Mouse (Mus musculus) lung, embryonic 15.5 days (tissue): ENCODE data around the gene Inpp5f. TPM values are rescaled to one million over a fixed set of nuclear protein-coding genes. Genes with fewer than 3 reads are reported as not detected.
"Not testable (repeated sequence)": the region's sequence is repeated elsewhere in the genome, so short reads cannot be mapped to it uniquely, and the experiment has no call there.

Experiments used
- ATAC-seq: fragments of 200-750 bp; cut with Nextera tagmentation; 2 replicates; pipeline ENCODE4 v1.8.0; 2017; ENCODE audit warnings: moderate number of reproducible peaks, borderline replicate concordance; ENCODE audit not compliant: low FRiP score, low TSS enrichment; ENCODE audit errors: extremely low read depth
- H3K27ac ChIP-seq: fragments of 300-500 bp; sonication (generic); 2 replicates; pipeline ENCODE4 v1.5.1; 2015; ENCODE audit warnings: moderate library complexity, mild to moderate bottlenecking, inconsistent platforms
- H3K27me3 ChIP-seq: fragments of 300-500 bp; sonication (generic); 2 replicates; pipeline ENCODE4 v1.6.1; 2015; ENCODE audit warnings: inconsistent platforms
- H3K36me3 ChIP-seq: fragments of 300-500 bp; sonication (generic); 2 replicates; pipeline ENCODE4 v1.6.1; 2015; ENCODE audit warnings: inconsistent platforms
- H3K4me1 ChIP-seq: fragments of 300-500 bp; sonication (generic); 2 replicates; pipeline ENCODE4 v1.6.1; 2015; ENCODE audit warnings: inconsistent platforms
- H3K4me2 ChIP-seq: fragments of 300-500 bp; sonication (generic); 2 replicates; pipeline ENCODE4 v1.6.1; 2015; ENCODE audit warnings: inconsistent platforms, mild to moderate bottlenecking, moderate library complexity
- H3K4me3 ChIP-seq: fragments of 300-500 bp; sonication (generic); 2 replicates; pipeline ENCODE4 v1.5.1; 2015; ENCODE audit warnings: mild to moderate bottlenecking, inconsistent platforms
- H3K9ac ChIP-seq: fragments of 300-500 bp; sonication (generic); 2 replicates; pipeline ENCODE4 v1.6.1; 2015; ENCODE audit warnings: inconsistent platforms
- H3K9me3 ChIP-seq: fragments of 300-500 bp; sonication (generic); 2 replicates; pipeline ENCODE4 v1.6.1; 2016; ENCODE audit warnings: inconsistent platforms
- WGBS: fragments of 180-500 bp; shearing (Covaris S2); methylation state at CpG from one replicate; pipeline ENCODE4 v1.1.7; 2015; 5-methylcytosine and 5-hydroxymethylcytosine counted together
- polyA plus RNA-seq: library from polyadenylated mRNA; unstranded; fragments of >200 nt; fragmentation: Nextera tagmentation; extraction: Ambion mirVana; gene quantifications from 2 replicates; pipeline ENCODE4 v1.2.1, GENCODE M21; 2015

The Inpp5f gene
- polyA plus RNA-seq, 1 experiment from 2014 or later: 17.2 TPM

DNA sequence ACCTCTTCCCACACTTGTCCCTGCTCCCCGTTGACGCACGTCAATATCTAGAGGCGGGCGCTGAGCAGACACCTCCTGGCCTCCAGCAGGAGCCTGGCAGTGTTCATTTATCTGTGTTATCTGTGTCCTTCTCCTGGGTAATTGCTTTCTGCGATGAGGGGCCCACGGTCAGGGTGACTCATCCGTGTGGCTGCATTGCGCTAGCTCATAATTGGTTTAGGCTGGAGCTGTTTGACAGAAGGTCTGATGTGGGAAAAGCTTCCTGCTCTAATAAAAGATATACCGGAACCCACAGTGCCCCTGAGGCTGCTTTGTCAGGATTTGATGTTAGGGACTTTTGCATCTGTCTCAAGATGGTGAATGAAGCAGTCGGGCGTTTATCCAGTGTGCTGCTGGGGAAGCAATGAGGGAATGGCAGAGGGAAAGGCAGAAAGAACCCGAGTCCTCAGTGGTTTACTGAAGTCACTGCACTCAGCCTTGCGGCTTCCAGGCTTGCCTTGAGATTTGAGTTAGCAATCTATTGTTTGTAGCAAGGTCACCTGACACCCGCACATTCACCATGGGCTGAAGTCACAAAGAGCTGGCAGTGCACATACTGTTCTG, 61.4 kb downstream of the Inpp5f start:
- Histone ChIP-seq H3K36me3 (0 out of 2 replicates have a peak, but pooled peaks cover 5% of the 10 kb centered on the region), H3K4me2 (no peak overlapping the region; the same call in 1 of the 2 replicates), H3K27me3 (no peaks in the 10 kb centered on the region), H3K4me1 (no peaks in the 10 kb centered on the region), H3K27ac (no peak overlapping the region), H3K9me3 (no peaks in the 10 kb centered on the region), H3K4me3 (no peak overlapping the region), H3K9ac (no peak overlapping the region)
- no peak for ATAC-seq
- 20% methylated on average over 15 of the region's 15 CpGs for WGBS

DNA sequence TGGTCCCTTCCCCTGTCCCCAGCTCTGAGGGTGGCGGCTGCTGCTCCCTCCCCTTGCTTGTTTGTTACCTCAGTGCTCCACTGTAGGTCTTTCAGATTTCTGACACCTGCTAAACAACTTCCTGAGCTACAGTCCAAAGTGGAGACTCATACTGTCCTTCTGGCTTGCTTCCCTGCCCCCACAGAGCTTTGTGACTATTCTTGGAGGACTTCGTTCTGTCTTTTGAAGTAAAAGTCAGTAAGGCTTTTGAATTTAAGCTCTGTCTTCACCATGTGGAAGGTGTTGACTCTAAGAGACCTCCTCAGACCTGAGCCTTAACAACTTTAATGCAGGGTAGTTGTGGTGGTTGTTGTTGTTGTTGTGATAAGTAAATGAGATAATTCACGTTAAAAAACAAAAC, 67.4 kb downstream of the Inpp5f start:
- H3K4me1 ChIP-seq: no peaks in the 10 kb centered on the region
- WGBS: 66% methylated on average over 3 of the region's 3 CpGs
- no peak overlapping the region for H3K4me2 ChIP-seq
- H3K9me3 ChIP-seq: no peaks in the 10 kb centered on the region
- no peak overlapping the region for H3K4me3 ChIP-seq
- H3K9ac ChIP-seq: no peak overlapping the region
- H3K27ac ChIP-seq: no peak overlapping the region
- no peaks in the 10 kb centered on the region for H3K27me3 ChIP-seq
- H3K36me3 ChIP-seq: peaks cover 6% of the 10 kb centered on the region; the same call in 1 of the 2 replicates
- no peak for ATAC-seq

DNA sequence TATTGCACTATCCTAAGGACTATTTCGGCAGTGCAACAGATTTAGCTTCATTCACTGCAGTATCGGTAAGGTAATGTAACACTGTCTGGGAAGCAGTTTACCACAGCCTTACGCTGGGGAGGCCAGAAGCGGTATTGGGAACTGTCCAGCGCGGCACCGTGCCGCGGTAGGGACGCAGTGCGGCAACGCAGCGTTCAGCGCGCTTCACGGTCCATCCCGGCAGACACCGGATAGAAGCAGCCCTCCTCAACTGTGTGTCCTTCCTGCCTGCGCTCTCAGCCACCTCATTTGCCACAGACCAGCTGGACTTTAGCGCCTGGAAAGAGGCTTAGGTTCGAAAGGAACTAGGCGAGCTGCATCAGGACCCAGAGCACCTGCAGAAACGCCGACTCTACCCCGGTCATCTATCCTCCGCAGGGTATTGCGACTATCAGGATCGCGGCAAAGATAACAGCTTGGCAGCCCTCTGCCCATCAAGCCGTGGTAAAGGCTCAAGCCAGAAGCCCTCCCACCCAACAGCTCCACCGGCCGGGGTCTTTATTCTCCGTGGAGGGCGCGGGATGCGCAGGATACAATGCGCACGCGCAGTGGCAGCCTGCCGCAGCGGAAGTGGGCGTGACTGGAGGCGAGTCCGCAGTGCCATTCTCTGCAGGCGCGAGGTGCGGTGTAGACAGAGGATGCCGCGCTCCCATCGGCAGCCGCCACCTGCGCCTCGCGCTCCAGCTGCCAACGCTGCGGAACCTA, 76.9 kb downstream of the Inpp5f start:
- Histone ChIP-seq H3K27me3 (no peaks in the 10 kb centered on the region), H3K36me3 (peaks cover 42% of the 10 kb centered on the region), H3K27ac (no peak overlapping the region), H3K4me1 (no peaks in the 10 kb centered on the region), H3K4me2 (peak overlapping the region; percentile 67), H3K9me3 (peaks cover 6% of the 10 kb centered on the region), H3K9ac (no peak overlapping the region), H3K4me3 (peak overlapping the region; percentile 45)
- WGBS: 56% methylated on average over 56 of the region's 56 CpGs
- peak; percentile 72 for ATAC-seq

DNA sequence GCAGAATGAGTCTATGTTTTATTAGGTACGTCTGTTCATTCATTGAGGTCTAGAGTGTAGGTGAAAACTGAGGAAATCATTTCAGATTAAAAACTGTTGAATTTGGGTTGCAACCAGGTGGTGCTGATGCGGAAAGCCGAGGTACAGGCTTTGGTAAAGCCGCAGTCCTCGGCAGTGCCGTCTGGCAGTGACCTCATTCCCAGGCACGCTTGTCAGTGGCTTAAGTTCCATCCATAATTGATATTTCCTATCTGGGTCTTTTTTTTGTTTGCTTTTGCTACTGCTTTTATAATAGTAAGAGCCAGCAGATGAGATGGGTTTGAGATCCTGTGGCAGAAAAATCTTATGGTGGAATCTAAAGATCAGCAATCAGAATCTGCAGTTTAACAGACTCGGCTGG, 78.2 kb downstream of the Inpp5f start:
- whole genome bisulfite sequencing: 81% methylated on average over 8 of the region's 8 CpGs
- no peak overlapping the region for H3K4me2 ChIP-seq
- peaks cover 41% of the 10 kb centered on the region for H3K36me3 ChIP-seq
- ATAC-seq: no peak
- no peaks in the 10 kb centered on the region for H3K4me1 ChIP-seq
- H3K27ac ChIP-seq: no peak overlapping the region
- no peaks in the 10 kb centered on the region for H3K27me3 ChIP-seq
- H3K4me3 ChIP-seq: no peak overlapping the region
- H3K9me3 ChIP-seq: peaks cover 6% of the 10 kb centered on the region
- no peak overlapping the region for H3K9ac ChIP-seq

DNA sequence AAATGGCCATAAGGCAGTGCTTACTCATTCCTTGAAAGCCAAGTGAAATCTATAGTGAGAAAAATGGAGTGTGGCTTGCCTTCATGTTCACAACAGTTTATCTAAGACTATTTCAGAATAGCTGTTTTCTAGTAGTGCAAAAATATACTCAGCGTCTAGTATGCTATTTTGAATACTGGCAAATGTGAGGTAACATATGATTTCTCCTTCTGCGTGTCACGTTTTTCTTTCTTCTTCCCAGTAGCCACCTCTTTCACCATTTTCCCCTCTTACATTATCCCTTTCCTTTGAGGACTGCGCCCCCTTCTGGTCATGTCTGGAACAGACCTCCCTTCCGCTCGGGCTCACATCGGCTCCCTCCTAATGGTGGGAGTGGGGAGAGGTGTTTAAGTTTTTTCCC, 78.9 kb downstream of the Inpp5f start:
- H3K27me3 ChIP-seq: no peaks in the 10 kb centered on the region
- H3K9ac ChIP-seq: no peak overlapping the region
- peaks cover 44% of the 10 kb centered on the region for H3K36me3 ChIP-seq
- 19% methylated on average over 7 of the region's 7 CpGs for WGBS
- no peaks in the 10 kb centered on the region for H3K4me1 ChIP-seq
- H3K27ac ChIP-seq: no peak overlapping the region
- ATAC-seq: no peak
- H3K4me3 ChIP-seq: no peak overlapping the region
- H3K4me2 ChIP-seq: no peak overlapping the region
- peaks cover 6% of the 10 kb centered on the region for H3K9me3 ChIP-seq

DNA sequence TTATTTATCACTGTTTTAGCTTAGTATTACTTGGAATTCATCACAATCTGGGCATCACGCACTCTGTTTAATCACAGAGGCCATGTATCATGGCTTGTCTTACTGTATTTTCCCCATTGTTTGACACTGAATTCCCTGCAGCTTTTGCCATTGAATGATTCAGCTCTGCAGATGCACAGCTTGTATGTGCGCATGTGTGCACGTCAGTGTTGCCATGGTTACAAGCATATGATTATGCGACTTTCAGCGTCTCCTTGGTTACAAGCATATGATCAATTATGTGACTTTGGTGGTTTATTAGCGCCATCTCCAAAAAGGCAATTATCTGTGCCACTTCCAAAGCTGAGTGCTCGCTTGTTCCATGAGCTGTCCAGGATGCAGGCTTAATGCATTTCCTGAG, 79.7 kb downstream of the Inpp5f start:
- Histone ChIP-seq H3K4me1 (no peaks in the 10 kb centered on the region), H3K27me3 (no peaks in the 10 kb centered on the region), H3K9ac (no peak overlapping the region), H3K36me3 (peaks cover 41% of the 10 kb centered on the region), H3K4me2 (no peak overlapping the region), H3K4me3 (no peak overlapping the region), H3K9me3 (peaks cover 6% of the 10 kb centered on the region), H3K27ac (no peak overlapping the region)
- no peak for ATAC-seq
- 72% methylated on average over 7 of the region's 7 CpGs for WGBS

DNA sequence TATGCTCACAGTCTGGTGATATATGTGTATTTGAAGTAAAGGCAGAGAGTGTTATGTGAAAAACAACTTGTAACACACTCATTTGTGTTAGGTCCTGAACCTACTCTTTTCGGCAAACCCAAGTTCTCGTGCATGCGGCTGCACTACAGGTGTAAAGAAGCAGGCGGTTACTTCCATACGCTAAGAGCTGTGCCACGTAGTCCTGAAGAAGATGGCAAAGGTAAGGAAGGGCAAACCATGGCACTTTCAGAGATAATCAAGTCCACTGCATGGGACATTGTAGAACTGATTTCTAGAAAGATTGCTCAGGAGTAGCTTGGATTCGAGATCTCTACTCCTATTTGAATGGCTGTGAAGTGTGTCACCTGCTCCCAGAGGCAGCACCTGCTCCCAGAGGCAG, 81.0 kb downstream of the Inpp5f start:
- Histone ChIP-seq H3K36me3 (peaks cover 41% of the 10 kb centered on the region), H3K27me3 (no peaks in the 10 kb centered on the region), H3K27ac (no peak overlapping the region), H3K9me3 (peaks cover 2% of the 10 kb centered on the region), H3K4me2 (no peak overlapping the region), H3K9ac (no peak overlapping the region), H3K4me3 (no peak overlapping the region), H3K4me1 (no peaks in the 10 kb centered on the region)
- ATAC-seq: no peak
- 88% methylated on average over 7 of the region's 7 CpGs for WGBS

DNA sequence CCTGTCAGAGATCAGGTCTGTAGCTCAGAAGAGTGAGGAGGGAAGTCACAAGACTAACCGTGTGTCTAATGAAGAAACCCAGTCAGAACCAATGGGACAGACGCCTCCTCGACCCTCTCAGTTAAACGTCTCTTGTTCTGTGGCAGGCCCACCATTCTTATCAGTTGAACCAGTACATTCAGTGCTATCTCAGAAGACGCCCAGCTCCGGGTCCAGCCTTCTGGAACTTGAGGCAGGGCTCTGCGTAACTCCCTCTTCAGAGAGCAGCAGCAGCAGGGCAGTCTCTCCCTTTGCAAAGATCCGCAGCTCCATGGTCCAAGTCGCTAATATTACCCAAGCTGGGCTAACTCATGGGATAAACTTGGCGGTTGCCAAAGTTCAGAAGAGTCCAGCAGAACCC, 83.7 kb downstream of the Inpp5f start:
- Histone ChIP-seq H3K4me3 (no peak overlapping the region), H3K9me3 (no peaks in the 10 kb centered on the region), H3K9ac (no peak overlapping the region), H3K36me3 (peaks cover 48% of the 10 kb centered on the region), H3K27me3 (no peaks in the 10 kb centered on the region), H3K4me1 (no peaks in the 10 kb centered on the region), H3K4me2 (no peak overlapping the region), H3K27ac (no peak overlapping the region)
- WGBS: 84% methylated on average over 10 of the region's 10 CpGs
- no peak for ATAC-seq

DNA sequence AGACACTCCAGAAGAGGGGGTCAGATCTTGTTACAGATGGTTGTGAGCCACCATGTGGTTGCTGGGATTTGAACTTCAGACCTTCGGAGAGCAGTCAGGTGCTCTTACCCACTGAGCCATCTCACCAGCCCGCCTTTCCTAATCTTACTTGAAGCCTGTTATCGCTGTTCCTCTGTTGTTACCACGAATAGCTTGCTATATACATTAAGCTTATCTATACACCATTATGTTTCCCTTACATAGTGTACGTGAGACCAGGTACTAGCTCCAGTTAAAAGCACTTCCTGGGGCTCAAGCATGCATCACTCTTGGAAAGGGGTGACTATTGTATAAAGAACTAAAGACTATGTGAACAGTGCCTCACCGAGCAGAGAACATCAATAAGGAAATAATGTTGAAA, 88.8 kb downstream of the Inpp5f start:
- H3K4me1 ChIP-seq, ATAC-seq, H3K4me3 ChIP-seq, H3K9ac ChIP-seq, H3K27me3 ChIP-seq, H3K4me2 ChIP-seq, H3K27ac ChIP-seq, H3K9me3 ChIP-seq: not testable (repeated sequence)
- 78% methylated on average over 6 of the region's 6 CpGs for WGBS
- peaks cover 73% of the 10 kb centered on the region for H3K36me3 ChIP-seq

DNA sequence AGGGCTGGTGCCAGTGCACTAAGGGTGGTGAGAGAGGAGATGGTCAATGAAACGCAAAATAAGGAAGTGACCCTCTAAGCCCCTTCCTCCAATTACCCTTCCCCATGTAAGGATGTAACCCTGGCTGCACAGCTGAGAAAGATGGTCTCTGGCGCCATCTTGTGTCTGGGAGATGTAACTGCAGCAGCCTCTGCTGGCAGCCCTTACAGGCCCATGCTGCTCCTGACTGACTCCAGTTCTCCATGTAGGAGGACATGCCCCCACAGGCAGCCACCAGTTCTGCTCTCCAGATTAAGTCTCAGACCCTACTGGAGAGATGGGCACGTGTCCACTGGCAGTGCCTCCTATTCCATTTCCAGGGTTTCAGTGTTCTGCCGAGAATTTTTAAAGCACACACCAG, 94.6 kb downstream of the Inpp5f start:
- WGBS: 23% methylated on average over 4 of the region's 4 CpGs
- H3K9me3 ChIP-seq: no peaks in the 10 kb centered on the region

DNA sequence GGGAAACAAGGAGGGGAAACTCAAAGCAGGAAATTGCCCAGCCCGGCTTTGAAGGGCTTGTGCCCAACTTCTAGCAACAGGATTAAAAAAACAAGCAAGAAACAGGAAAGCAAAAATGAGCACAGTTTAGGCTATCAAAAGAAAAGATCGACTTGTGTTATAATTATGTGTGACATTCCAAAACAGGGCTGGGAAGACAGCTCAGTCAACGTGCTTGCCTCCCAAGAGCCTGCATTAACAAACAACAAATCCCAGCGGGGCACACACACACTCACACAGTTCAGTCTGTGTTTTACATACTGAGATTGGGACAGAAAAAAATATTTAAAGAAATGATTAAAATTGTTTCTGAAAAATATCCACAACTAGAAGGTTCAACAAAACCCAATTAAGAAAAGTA, 106.9 kb downstream of the Inpp5f start:
- Histone ChIP-seq H3K9me3 (no peaks in the 10 kb centered on the region), H3K36me3 (peaks cover 70% of the 10 kb centered on the region), H3K4me1 (no peaks in the 10 kb centered on the region), H3K4me2 (no peak overlapping the region), H3K27ac (no peak overlapping the region; the same call in 1 of the 2 replicates), H3K27me3 (no peaks in the 10 kb centered on the region), H3K4me3 (no peak overlapping the region), H3K9ac (no peak overlapping the region)
- ATAC-seq: no peak
- WGBS: 39% methylated on average over 4 of the region's 4 CpGs

More for the DNA sequence above, 94.6 kb downstream of the Inpp5f start:
- H3K4me3 ChIP-seq: no peak overlapping the region
- ATAC-seq: peak; percentile 70; the same call in 1 of the 2 replicates
- H3K27ac ChIP-seq: no peak overlapping the region
- H3K27me3 ChIP-seq: no peaks in the 10 kb centered on the region
- peaks cover 87% of the 10 kb centered on the region for H3K36me3 ChIP-seq
- H3K9ac ChIP-seq: no peak overlapping the region
- H3K4me1 ChIP-seq: no peaks in the 10 kb centered on the region
- H3K4me2 ChIP-seq: no peak overlapping the region

DNA sequence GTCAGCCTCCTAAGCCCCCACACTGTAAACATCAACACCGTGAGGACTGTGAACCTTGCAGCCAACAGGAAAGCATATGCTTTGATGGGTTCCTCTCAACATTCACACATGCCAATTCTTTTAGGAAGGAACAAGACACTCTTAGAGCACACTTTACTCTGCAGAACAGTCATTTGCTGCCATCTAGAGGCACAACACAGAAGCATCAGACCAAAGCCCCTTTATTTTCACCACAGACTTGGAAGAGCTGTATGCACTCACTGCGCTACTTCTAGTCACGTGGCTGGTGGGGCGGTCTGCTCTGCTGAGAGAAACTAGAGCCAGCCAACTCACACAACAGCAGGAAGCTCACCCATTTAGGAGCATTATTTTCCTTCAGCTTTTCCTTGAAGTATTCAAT, 113.6 kb downstream of the Inpp5f start:
- Histone ChIP-seq H3K9ac (no peak overlapping the region), H3K4me2 (no peak overlapping the region), H3K9me3 (no peaks in the 10 kb centered on the region), H3K27me3 (no peaks in the 10 kb centered on the region), H3K36me3 (peaks cover 27% of the 10 kb centered on the region; the same call in 1 of the 2 replicates), H3K27ac (no peak overlapping the region; the same call in 1 of the 2 replicates), H3K4me3 (no peak overlapping the region), H3K4me1 (peaks cover 19% of the 10 kb centered on the region)
- peak; percentile 91 for ATAC-seq
- WGBS: 31% methylated on average over 4 of the region's 4 CpGs
